Mouse (Mus musculus) lung, postnatal 0 days (tissue): ENCODE results near the gene Ap1g2.

Experiments used
- CTCF ChIP-seq: IDR thresholded peaks from 2 replicates; pipeline ENCODE4 v1.5.1; 2016; ENCODE audit warnings: antibody characterized with exemption, mild to moderate bottlenecking
- EP300 ChIP-seq: IDR thresholded peaks from 2 replicates; pipeline ENCODE4 v1.6.1; 2016; ENCODE audit warnings: antibody characterized with exemption, mild to moderate bottlenecking, control low read depth

DNA sequence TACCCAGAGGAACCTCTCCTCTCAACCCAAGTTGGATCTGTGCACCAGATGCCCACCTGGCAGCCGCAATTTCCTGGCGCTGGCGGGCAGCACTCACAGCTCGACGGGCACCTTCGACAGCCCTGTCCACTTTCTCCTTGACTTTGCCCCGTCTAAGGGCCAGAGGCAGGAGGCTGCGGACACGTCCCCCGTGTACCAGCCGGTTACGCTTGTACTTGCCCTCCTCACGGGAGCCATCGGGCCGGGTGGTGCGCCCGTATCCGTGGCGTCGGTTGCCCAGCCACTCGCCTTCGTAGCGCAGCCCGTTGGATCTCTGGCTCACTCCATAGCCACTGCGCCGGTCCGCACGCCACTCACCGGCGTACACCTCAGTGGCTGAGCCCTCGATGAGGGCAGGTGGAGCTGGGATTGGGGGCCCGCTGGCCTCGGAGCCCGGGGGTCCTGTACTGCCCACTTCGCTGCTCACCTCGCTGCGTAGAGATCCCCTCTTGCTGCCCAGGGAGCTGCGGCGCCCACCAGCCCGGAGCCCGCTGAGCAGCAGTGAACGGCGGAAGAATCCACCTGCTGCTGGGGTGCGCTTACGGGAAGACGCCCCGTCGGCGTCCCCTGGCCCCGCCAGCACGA, 7.1 kb upstream of the Ap1g2 start:
- TF ChIP-seq CTCF (no peak), EP300 (no peak)
